Mouse (Mus musculus): Measurements from ENCODE around the gene Plgrkt. TPM values are rescaled to one million over a fixed set of nuclear protein-coding genes. Genes with fewer than 3 reads are reported as not detected.

Gene Plgrkt
- polyA plus RNA-seq, 1 experiment from 2014 or later: 51.8 TPM

DNA sequence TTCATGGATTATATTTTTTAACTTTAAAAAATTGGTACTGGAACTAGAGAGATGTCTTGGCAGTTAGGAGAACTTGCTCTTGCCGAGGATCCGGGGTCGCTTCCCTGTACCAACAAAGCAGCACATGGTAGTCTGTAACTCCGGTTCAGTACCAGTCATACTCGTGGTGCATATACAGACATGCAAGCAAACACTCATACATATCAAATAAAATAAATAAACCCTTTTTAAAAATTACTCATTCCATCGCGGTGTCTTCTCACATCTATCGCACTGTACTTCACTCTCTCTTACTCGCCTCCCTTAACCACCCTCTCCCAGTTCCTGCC, 41.4 kb downstream of the Plgrkt start:
- H3K36me3 ChIP-seq (ENCODE audit: control insufficient read depth, insufficient read depth, low read length): no peaks in the 10 kb centered on the region
- DNase-seq (ENCODE audit: low spot score): no peak
- H3K27ac ChIP-seq (ENCODE audit: low read depth, low read length): no peak overlapping the region
- ATAC-seq (ENCODE audit: insufficient read depth, low FRiP score, low TSS enrichment): no peak
- no peak overlapping the region for H3K9ac ChIP-seq (ENCODE audit: low read length)
- no peaks in the 10 kb centered on the region for H3K9me3 ChIP-seq (ENCODE audit: control insufficient read depth, low read length)
- no peaks in the 10 kb centered on the region for H3K27me3 ChIP-seq (ENCODE audit: control insufficient read depth, insufficient read depth, low read length)
- no peaks in the 10 kb centered on the region for H3K4me1 ChIP-seq (ENCODE audit: control insufficient read depth, insufficient read depth, low read length)
- no peak overlapping the region for H3K4me3 ChIP-seq (ENCODE audit: low read depth, low read length)
- H3K4me2 ChIP-seq (ENCODE audit: low read depth): peak overlapping the region; percentile 41; the same call in 1 of the 2 replicates
- WGBS: 73% methylated on average over 9 of the region's 9 CpGs

DNA sequence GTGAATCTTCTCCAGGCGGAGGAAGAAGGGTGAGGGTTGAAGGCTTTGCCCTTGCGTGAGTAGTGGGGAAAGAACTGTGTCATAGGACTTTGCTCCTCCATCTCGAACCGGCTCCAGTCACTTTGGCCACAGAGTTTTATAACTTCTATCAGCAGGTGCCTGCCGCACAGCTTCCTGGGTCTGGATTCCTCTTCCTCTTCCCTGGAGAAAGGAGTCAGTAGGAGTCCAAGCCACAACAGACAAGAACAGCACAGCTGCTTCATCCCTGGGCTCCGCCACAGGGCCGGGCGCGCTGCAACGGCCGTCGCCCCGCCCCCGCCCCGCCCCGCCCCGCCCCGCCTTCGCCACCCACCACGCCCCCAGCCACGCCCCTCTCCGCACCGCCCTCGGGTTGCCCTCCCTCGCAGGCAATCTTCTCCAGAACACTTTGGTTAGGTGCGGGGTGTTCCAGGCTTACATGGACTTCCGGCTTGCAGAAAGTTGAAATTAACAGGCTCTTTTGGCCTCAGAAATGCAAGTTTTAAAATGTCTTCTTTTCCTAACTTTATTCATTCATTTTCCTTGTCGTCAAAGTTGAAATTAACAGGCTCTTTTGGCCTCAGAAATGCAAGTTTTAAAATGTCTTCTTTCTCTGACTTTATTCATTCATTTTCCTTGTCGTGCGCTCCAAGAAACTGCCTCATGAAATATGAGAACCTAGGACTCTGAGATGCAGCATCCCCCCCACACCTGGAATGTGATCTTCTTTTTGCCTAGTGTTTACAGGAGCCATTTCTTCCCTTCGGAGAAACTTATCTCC, 41.9 kb downstream of the Plgrkt start, which contains the start of gene Insl6:
Gene Insl6 (minus strand): TSS at position 304 of the 799 bp plus-strand sequence.
- DNase-seq (ENCODE audit: low spot score) (peak; percentile 71), ATAC-seq (ENCODE audit: insufficient read depth, low FRiP score, low TSS enrichment) (peak; percentile 89)
- H3K4me2 ChIP-seq (ENCODE audit: low read depth): peak within 1 kb of the TSS; percentile 41
- WGBS: 6% methylated on average over 24 of the region's 31 CpGs
- peak within 1 kb of the TSS; percentile 21 for H3K4me3 ChIP-seq (ENCODE audit: low read depth, low read length)
- H3K9ac ChIP-seq (ENCODE audit: low read length): peak within 1 kb of the TSS; percentile 11; the same call in 1 of the 2 replicates
- no peaks in the 10 kb centered on the region for H3K36me3 ChIP-seq (ENCODE audit: control insufficient read depth, insufficient read depth, low read length)
- no peaks in the 10 kb centered on the region for H3K27me3 ChIP-seq (ENCODE audit: control insufficient read depth, insufficient read depth, low read length)
- H3K27ac ChIP-seq (ENCODE audit: low read depth, low read length): no peak within 1 kb of the TSS
- no peaks in the 10 kb centered on the region for H3K9me3 ChIP-seq (ENCODE audit: control insufficient read depth, low read length)
- H3K4me1 ChIP-seq (ENCODE audit: control insufficient read depth, insufficient read depth, low read length): no peaks in the 10 kb centered on the region

DNA sequence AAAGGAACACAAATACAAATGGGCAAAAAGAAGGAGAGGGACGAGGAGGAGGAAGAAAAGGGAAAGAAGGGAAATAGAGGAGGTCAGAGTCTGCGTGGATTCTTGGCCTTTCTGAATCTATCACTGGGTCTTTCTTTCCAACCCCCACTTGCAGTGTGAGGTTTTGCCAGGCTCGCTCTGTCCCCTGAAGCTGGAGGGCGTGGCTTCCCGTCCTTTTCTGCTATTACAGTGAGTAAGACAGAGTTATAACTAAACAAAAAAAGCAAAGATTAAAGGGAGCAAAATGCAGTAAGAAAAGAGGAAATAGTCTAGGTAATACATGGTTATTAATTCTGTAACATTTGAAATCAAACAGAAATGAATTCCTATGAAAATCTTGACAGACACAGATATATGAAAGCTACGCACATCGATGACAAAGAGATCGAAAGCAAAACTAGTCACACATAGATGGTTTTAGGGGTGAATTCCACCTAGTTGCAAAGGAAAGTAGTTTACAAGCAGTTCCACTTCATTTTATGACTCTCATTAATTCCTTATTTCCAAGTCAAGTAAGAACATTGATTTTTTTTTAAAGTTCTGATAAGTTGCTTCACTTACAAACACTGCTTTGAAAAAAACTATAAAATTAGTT, 43.7 kb downstream of the Plgrkt start:
- no peak overlapping the region for H3K9ac ChIP-seq (ENCODE audit: low read length)
- ATAC-seq (ENCODE audit: insufficient read depth, low FRiP score, low TSS enrichment): no peak
- no peak for DNase-seq (ENCODE audit: low spot score)
- H3K9me3 ChIP-seq (ENCODE audit: control insufficient read depth, low read length): no peaks in the 10 kb centered on the region
- WGBS: 82% methylated on average over 8 of the region's 8 CpGs
- no peak overlapping the region for H3K27ac ChIP-seq (ENCODE audit: low read depth, low read length)
- no peaks in the 10 kb centered on the region for H3K27me3 ChIP-seq (ENCODE audit: control insufficient read depth, insufficient read depth, low read length)
- no peak overlapping the region for H3K4me2 ChIP-seq (ENCODE audit: low read depth)
- no peaks in the 10 kb centered on the region for H3K36me3 ChIP-seq (ENCODE audit: control insufficient read depth, insufficient read depth, low read length)
- no peaks in the 10 kb centered on the region for H3K4me1 ChIP-seq (ENCODE audit: control insufficient read depth, insufficient read depth, low read length)
- no peak overlapping the region for H3K4me3 ChIP-seq (ENCODE audit: low read depth, low read length)

GRCm38 (mm10) chr19:29312661-29313060, 54.5 kb downstream of the Plgrkt start:
- WGBS: 63% methylated on average over 7 of the region's 7 CpGs
- Histone ChIP-seq H3K9me3 (ENCODE audit: control insufficient read depth, low read length) (0 out of 2 replicates have a peak, but pooled peaks cover 3% of the 10 kb centered on the region), H3K4me3 (ENCODE audit: low read depth, low read length) (no peak overlapping the region), H3K9ac (ENCODE audit: low read length) (no peak overlapping the region), H3K36me3 (ENCODE audit: control insufficient read depth, insufficient read depth, low read length) (peaks cover 4% of the 10 kb centered on the region; the same call in 1 of the 2 replicates), H3K4me1 (ENCODE audit: control insufficient read depth, insufficient read depth, low read length) (no peaks in the 10 kb centered on the region), H3K4me2 (ENCODE audit: low read depth) (no peak overlapping the region), H3K27ac (ENCODE audit: low read depth, low read length) (no peak overlapping the region), H3K27me3 (ENCODE audit: control insufficient read depth, insufficient read depth, low read length) (no peaks in the 10 kb centered on the region)
- DNase-seq (ENCODE audit: low spot score): no peak
- no peak for ATAC-seq (ENCODE audit: insufficient read depth, low FRiP score, low TSS enrichment)

- 0 out of 2 replicates have a peak, but pooled peaks cover 3% of the 10 kb centered on the region for H3K9me3 ChIP-seq (ENCODE audit: control insufficient read depth, low read length)
- no peaks in the 10 kb centered on the region for H3K4me1 ChIP-seq (ENCODE audit: control insufficient read depth, insufficient read depth, low read length)
- no peak overlapping the region for H3K27ac ChIP-seq (ENCODE audit: low read depth, low read length)
- ATAC-seq (ENCODE audit: insufficient read depth, low FRiP score, low TSS enrichment) (no peak), DNase-seq (ENCODE audit: low spot score) (no peak)
- no peak overlapping the region for H3K9ac ChIP-seq (ENCODE audit: low read length)
- no peak overlapping the region for H3K4me3 ChIP-seq (ENCODE audit: low read depth, low read length)
- WGBS: 90% methylated on average over 8 of the region's 8 CpGs
- H3K36me3 ChIP-seq (ENCODE audit: control insufficient read depth, insufficient read depth, low read length): peaks cover 4% of the 10 kb centered on the region; the same call in 1 of the 2 replicates
- no peak overlapping the region for H3K4me2 ChIP-seq (ENCODE audit: low read depth)
- H3K27me3 ChIP-seq (ENCODE audit: control insufficient read depth, insufficient read depth, low read length): no peaks in the 10 kb centered on the region
These were observed 55.4 kb downstream of the Plgrkt start for GRCm38 (mm10) chr19:29311791-29312190.

DNA sequence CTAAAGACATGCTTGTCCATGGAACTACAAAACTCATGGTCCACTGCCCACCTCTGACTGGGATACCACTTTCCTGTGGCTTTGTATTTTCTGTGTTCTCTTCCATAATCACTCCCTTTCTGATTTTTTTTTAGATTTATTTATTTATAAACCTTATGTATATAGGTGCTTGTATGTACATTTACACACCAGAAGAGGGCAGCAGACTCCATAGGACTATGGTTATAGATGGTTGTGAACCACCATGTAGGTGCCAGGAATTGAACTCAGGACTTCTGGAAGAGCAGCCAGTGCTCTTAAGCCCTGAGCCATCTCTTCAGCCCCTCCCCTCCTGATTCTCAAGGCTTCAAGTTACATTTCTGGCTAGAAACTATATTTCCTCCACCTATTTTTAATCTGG, 58.4 kb downstream of the Plgrkt start:
- Histone ChIP-seq H3K4me3 (ENCODE audit: low read depth, low read length) (no peak overlapping the region), H3K36me3 (ENCODE audit: control insufficient read depth, insufficient read depth, low read length) (no peaks in the 10 kb centered on the region), H3K9ac (ENCODE audit: low read length) (no peak overlapping the region), H3K27me3 (ENCODE audit: control insufficient read depth, insufficient read depth, low read length) (no peaks in the 10 kb centered on the region), H3K4me2 (ENCODE audit: low read depth) (no peak overlapping the region), H3K4me1 (ENCODE audit: control insufficient read depth, insufficient read depth, low read length) (no peaks in the 10 kb centered on the region), H3K27ac (ENCODE audit: low read depth, low read length) (no peak overlapping the region), H3K9me3 (ENCODE audit: control insufficient read depth, low read length) (no peaks in the 10 kb centered on the region)
- DNase-seq (ENCODE audit: low spot score): no peak
- ATAC-seq (ENCODE audit: insufficient read depth, low FRiP score, low TSS enrichment): no peak

DNA sequence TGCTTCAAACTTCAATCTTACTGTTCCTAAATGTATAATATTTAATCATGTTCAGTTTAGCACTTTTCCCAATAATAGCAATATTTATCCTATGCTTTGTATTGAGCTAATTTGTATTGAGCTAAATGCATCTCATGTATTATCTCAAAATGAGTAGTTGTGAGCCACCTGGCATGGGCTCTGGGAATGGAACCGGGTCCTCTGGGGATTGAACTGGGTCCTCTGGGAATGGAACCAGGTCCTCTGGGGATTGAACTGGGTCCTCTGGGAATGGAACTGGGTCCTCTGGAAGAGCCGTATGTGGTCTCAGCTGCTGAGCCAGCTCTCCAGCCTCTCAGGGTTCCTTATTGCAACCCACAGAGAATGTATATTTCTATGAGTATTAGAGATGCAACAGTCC, 65.1 kb downstream of the Plgrkt start:
- Histone ChIP-seq H3K4me2 (ENCODE audit: low read depth) (no peak overlapping the region), H3K27me3 (ENCODE audit: control insufficient read depth, insufficient read depth, low read length) (no peaks in the 10 kb centered on the region), H3K36me3 (ENCODE audit: control insufficient read depth, insufficient read depth, low read length) (no peaks in the 10 kb centered on the region), H3K27ac (ENCODE audit: low read depth, low read length) (no peak overlapping the region), H3K4me3 (ENCODE audit: low read depth, low read length) (no peak overlapping the region), H3K9me3 (ENCODE audit: control insufficient read depth, low read length) (no peaks in the 10 kb centered on the region), H3K4me1 (ENCODE audit: control insufficient read depth, insufficient read depth, low read length) (no peaks in the 10 kb centered on the region), H3K9ac (ENCODE audit: low read length) (no peak overlapping the region)
- no peak for DNase-seq (ENCODE audit: low spot score)
- ATAC-seq (ENCODE audit: insufficient read depth, low FRiP score, low TSS enrichment): no peak
- WGBS: 90% methylated on average over 2 of the region's 2 CpGs

DNA sequence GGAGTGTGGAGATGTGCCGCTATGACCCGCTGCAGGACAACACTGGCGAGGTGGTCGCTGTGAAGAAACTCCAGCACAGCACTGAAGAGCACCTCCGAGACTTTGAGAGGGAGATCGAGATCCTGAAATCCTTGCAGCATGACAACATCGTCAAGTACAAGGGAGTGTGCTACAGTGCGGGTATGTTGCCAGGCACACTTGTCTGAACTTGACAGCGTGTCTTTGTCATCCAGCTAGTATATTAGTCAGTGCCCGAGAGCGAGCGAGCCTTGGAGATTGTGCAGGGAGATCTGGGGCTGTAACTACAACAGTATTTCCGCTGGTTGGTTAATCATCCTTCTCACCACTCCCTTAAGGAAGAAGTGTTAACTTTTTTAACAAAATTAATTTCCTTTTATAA, 66.3 kb downstream of the Plgrkt start:
- no peak for ATAC-seq (ENCODE audit: insufficient read depth, low FRiP score, low TSS enrichment)
- 91% methylated on average over 13 of the region's 13 CpGs for WGBS
- Histone ChIP-seq H3K4me1 (ENCODE audit: control insufficient read depth, insufficient read depth, low read length) (no peaks in the 10 kb centered on the region), H3K36me3 (ENCODE audit: control insufficient read depth, insufficient read depth, low read length) (no peaks in the 10 kb centered on the region), H3K4me3 (ENCODE audit: low read depth, low read length) (no peak overlapping the region), H3K4me2 (ENCODE audit: low read depth) (no peak overlapping the region), H3K27me3 (ENCODE audit: control insufficient read depth, insufficient read depth, low read length) (no peaks in the 10 kb centered on the region), H3K9me3 (ENCODE audit: control insufficient read depth, low read length) (no peaks in the 10 kb centered on the region), H3K27ac (ENCODE audit: low read depth, low read length) (no peak overlapping the region), H3K9ac (ENCODE audit: low read length) (no peak overlapping the region)
- DNase-seq (ENCODE audit: low spot score): no peak

All from neural tube, embryonic 11.5 days (tissue).